Mouse (Mus musculus) heart, postnatal 0 days (tissue): ENCODE results near the gene Spock1.

Experiments used
- CTCF ChIP-seq: IDR thresholded peaks from 2 replicates; pipeline ENCODE4 v1.5.1; 2016; ENCODE audit warnings: antibody characterized with exemption, control low read depth, low read depth
- EP300 ChIP-seq: IDR thresholded peaks from 2 replicates; pipeline ENCODE4 v1.6.1; 2016; ENCODE audit warnings: antibody characterized with exemption, low read depth

- TF ChIP-seq CTCF (no peak), EP300 (no peak)
Measured at GRCm38 (mm10) chr13:57811253-57811652, 96.9 kb downstream of the Spock1 start.
